In the genomic region with DNA sequence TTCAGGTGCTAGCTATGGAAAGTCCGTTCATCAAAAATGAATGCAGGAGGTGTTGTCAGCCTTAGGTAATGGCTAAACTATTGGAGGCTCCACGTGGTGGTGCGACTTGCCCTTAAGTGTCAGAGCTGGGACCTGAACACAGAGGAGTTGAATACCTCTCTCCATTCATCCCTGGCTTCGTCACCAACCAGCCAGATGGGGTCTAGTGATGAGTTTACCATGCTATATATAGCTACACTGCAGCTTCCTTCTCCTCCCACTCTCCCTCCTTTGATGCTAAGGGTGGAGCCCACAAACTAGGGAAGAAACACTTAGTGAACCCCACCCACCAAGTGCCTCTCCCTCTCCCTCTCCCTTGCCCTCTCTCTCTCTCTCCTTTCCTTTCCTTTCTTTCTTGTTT, we compare ENCODE assay signal across 18 mouse cellular contexts. TPM values are rescaled to one million over a fixed set of nuclear protein-coding genes. Genes with fewer than 3 reads are reported as not detected.
A peak's percentile ranks its signal among the peaks of the same experiment; 100 is the strongest.
DNase-seq lines count a peak whose midpoint lies in the region; ATAC-seq and TF ChIP-seq lines count a peak whose summit lies in the region.
"Had no signal": no experiment of that assay in that cellular context is flagged by ENCODE, and none has a peak within 500 bp of the region (broad histone marks: within the 10 kb centered on the region; RNA-seq: fewer than 3 reads in every experiment).

No protein-coding gene starts in this region.

- no peaks in the 10 kb centered on the region for H3K27me3 ChIP-seq in heart, embryonic 11.5 days (ENCODE audit: control insufficient read depth, insufficient read depth, low read length)
- H3K27me3 ChIP-seq in heart, adult 2 months (ENCODE audit: control insufficient read depth, insufficient read depth, low read length), result no peaks in the 10 kb centered on the region
- no peaks in the 10 kb centered on the region for H3K27me3 ChIP-seq in liver, embryonic 14.5 days (ENCODE audit: control insufficient read depth, insufficient read depth, low read length)
- H3K27me3 ChIP-seq: limb, embryonic 13.5 days; neural tube, embryonic 13.5 days had no signal

- 0 out of 2 replicates have a peak overlapping the region, but pooled peaks have one; percentile 22 for H3K4me2 ChIP-seq in heart, embryonic 11.5 days
- H3K4me2 ChIP-seq in liver, embryonic 14.5 days (ENCODE audit: low read depth), result peak overlapping the region; percentile 13
- H3K4me2 ChIP-seq: limb, embryonic 13.5 days; neural tube, embryonic 13.5 days had no signal

- H3K9me3 ChIP-seq in heart, embryonic 11.5 days (replicated peaks; ENCODE audit: control insufficient read depth, low read length), result 0 out of 2 replicates have a peak, but pooled peaks cover 2% of the 10 kb centered on the region
- peaks cover 3% of the 10 kb centered on the region for H3K9me3 ChIP-seq in liver, embryonic 14.5 days (ENCODE audit: control insufficient read depth, low read length)
- H3K9me3 ChIP-seq: limb, embryonic 13.5 days; neural tube, embryonic 13.5 days had no signal

- ATAC-seq in heart, embryonic 11.5 days (replicated peaks; ENCODE audit: insufficient number of reproducible peaks, low FRiP score, low TSS enrichment), result peak; percentile 63; the same call in 1 of the 2 replicates
- peak; percentile 70 for ATAC-seq in liver, embryonic 14.5 days (ENCODE audit: insufficient read depth)
- ATAC-seq: intestine, embryonic 16.5 days had no signal

- WGBS in heart, embryonic 11.5 days (ENCODE audit: insufficient replicate concordance), result 56% methylated on average over 4 of the region's 4 CpGs
- 66% methylated on average over 4 of the region's 4 CpGs for WGBS in heart, adult 2 months
- WGBS in liver, embryonic 14.5 days (ENCODE audit: insufficient replicate concordance), result 40% methylated on average over 4 of the region's 4 CpGs

- intact Hi-C loops in heart, adult 2 months (cut with DNase I), result no loop called here

- H3K4me3 ChIP-seq in heart, embryonic 11.5 days (ENCODE audit: low read depth, low read length), result no peak overlapping the region
- H3K4me3 ChIP-seq in heart, adult 2 months, result no peak overlapping the region
- no peak overlapping the region for H3K4me3 ChIP-seq in liver, embryonic 14.5 days (ENCODE audit: insufficient read depth in 1 of 2, low read depth in 2 of 2, low read length in 2 of 2)
- H3K4me3 ChIP-seq: erythroblast, embryonic 14.5 days; limb, embryonic 13.5 days; neural tube, embryonic 13.5 days had no signal

- no peak for TF ChIP-seq CTCF in heart, adult 2 months (IDR thresholded peaks at IDR 0.05)
- no peak for TF ChIP-seq CTCF in liver, embryonic 14.5 days (IDR thresholded peaks at IDR 0.05; ENCODE audit: low read depth)

- TF ChIP-seq EP300 in heart, adult 2 months (IDR thresholded peaks at IDR 0.05; ENCODE audit: insufficient read depth, low read depth, low read length), result no peak
- no peak for TF ChIP-seq EP300 in liver, embryonic 14.5 days (IDR thresholded peaks at IDR 0.05; ENCODE audit: low read depth)

- H3K4me1 ChIP-seq in heart, embryonic 11.5 days (ENCODE audit: control insufficient read depth, insufficient read depth, low read length), result peaks cover 21% of the 10 kb centered on the region
- 0 out of 2 replicates have a peak, but pooled peaks cover 2% of the 10 kb centered on the region for H3K4me1 ChIP-seq in heart, adult 2 months (ENCODE audit: control insufficient read depth, insufficient read depth, low read length)
- peaks cover 10 to 23% of the 10 kb centered on the region in 2 experiments for H3K4me1 ChIP-seq in liver, embryonic 14.5 days (replicated peaks; ENCODE audit: control insufficient read depth in 2 of 2, insufficient read depth in 2 of 2, low read length in 1 of 2)
- H3K4me1 ChIP-seq: neural tube, embryonic 13.5 days had no signal

- no peak overlapping the region for H3K9ac ChIP-seq in heart, embryonic 11.5 days (ENCODE audit: low read depth, low read length)
- no peak overlapping the region for H3K9ac ChIP-seq in heart, adult 2 months (ENCODE audit: low read depth, low read length)
- H3K9ac ChIP-seq in liver, embryonic 14.5 days (replicated peaks), result 0 out of 2 replicates have a peak overlapping the region, but pooled peaks have one; percentile 12
- H3K9ac ChIP-seq: limb, embryonic 13.5 days; neural tube, embryonic 13.5 days had no signal

- H3K36me3 ChIP-seq in heart, embryonic 11.5 days (ENCODE audit: control insufficient read depth, insufficient read depth, low read length), result no peaks in the 10 kb centered on the region
- no peaks in the 10 kb centered on the region for H3K36me3 ChIP-seq in heart, adult 2 months (ENCODE audit: control insufficient read depth, insufficient read depth, low read length)
- H3K36me3 ChIP-seq in liver, embryonic 14.5 days (replicated peaks; ENCODE audit: control insufficient read depth, insufficient read depth, low read depth), result no peaks in the 10 kb centered on the region
- H3K36me3 ChIP-seq: limb, embryonic 13.5 days; neural tube, embryonic 13.5 days had no signal

- TF ChIP-seq POLR2A in heart, adult 2 months (IDR thresholded peaks at IDR 0.05; ENCODE audit: insufficient read depth, low read depth, low read length), result no peak

- no peak for DNase-seq in heart, adult 2 months
- peak; percentile 45 for DNase-seq in ZHBTc4 (ENCODE audit: low read depth, low spot score)
- peak in 1 of 3 experiments; percentile 17 for DNase-seq in liver, embryonic 14.5 days (ENCODE audit: low read depth in 3 of 3, low spot score in 3 of 3)
- peak; percentile 41 for DNase-seq in thymus, postnatal 14 days
- DNase-seq in cerebellum, adult 8-10 months, result no peak
- no peak for DNase-seq in frontal cortex, postnatal 10 days (ENCODE audit: low spot score in 2 of 2)
- no peak for DNase-seq in retina, embryonic 14.5 days (ENCODE audit: low spot score)
- DNase-seq: adrenal gland, adult 8-10 months; cerebellum, adult 11 months; embryo, embryonic 11 days; kidney, postnatal 25 days; midbrain, embryonic 14.5 days had no signal

- H3K79me2 ChIP-seq in heart, adult 2 months (replicated peaks; ENCODE audit: control insufficient read depth, insufficient read depth, low read length), result no peaks in the 10 kb centered on the region

- 0 out of 2 replicates have a peak overlapping the region, but pooled peaks have one; percentile 10 for H3K27ac ChIP-seq in heart, embryonic 11.5 days (ENCODE audit: low read depth, low read length)
- H3K27ac ChIP-seq in heart, adult 2 months, result no peak overlapping the region
- no peak overlapping the region for H3K27ac ChIP-seq in liver, embryonic 14.5 days
- H3K27ac ChIP-seq: limb, embryonic 13.5 days; neural tube, embryonic 13.5 days had no signal

RNA-seq across cellular contexts. Expression of a gene that starts 43.5 kb away (rescaled TPM):
- not detected in 2 replicates for polyA plus RNA-seq in heart, embryonic 11.5 days (2014; fragmentation: Nextera tagmentation; extraction: Ambion mirVana)
- under 1 TPM in 1 of 2 experiments, not detected in 1; 0.73 TPM for total RNA-seq in heart, adult 2 months (2021)
- polyA plus RNA-seq in heart, adult 2 months (2012; rRNA removed), result 0.50 and 2,957 TPM in 2 replicates
- not detected in 2 replicates for polyA plus RNA-seq in liver, embryonic 14.5 days (2012; rRNA removed)
- not detected in 2 replicates for polyA plus RNA-seq in liver, embryonic 14.5 days (2014; fragmentation: Nextera tagmentation; extraction: Ambion mirVana)
- total RNA-seq: hematopoietic stem cell, adult 5-6 weeks had no signal
- polyA plus RNA-seq: erythroblast, embryonic 14.5 days; intestine, embryonic 16.5 days; limb, embryonic 13.5 days; midbrain, embryonic 14.5 days; neural tube, embryonic 13.5 days had no signal

RNA-seq across cellular contexts. Expression of a gene that starts 55.2 kb away (rescaled TPM):
- polyA plus RNA-seq in heart, embryonic 11.5 days (2014; fragmentation: Nextera tagmentation; extraction: Ambion mirVana), result 15.1 and 17.4 TPM in 2 replicates
- 100 to 1,000 TPM; 299 to 348 TPM for total RNA-seq in heart, adult 2 months (2021)
- polyA plus RNA-seq in heart, adult 2 months (2012; rRNA removed), result 23.0 and 42.5 TPM in 2 replicates
- 0.35 and 0.83 TPM in 2 replicates for polyA plus RNA-seq in liver, embryonic 14.5 days (2012; rRNA removed)
- polyA plus RNA-seq in liver, embryonic 14.5 days (2014; fragmentation: Nextera tagmentation; extraction: Ambion mirVana), result 1.5 and 1.7 TPM in 2 replicates

Comparison
In these comparisons a context has a peak if more than half of its experiments do, and no peak if none do; other contexts are left out.
1. DNase-seq: peak in ZHBTc4 (single experiment) and thymus, postnatal 14 days (single experiment); none in heart, adult 2 months (0 of 2), cerebellum, adult 8-10 months (single experiment), frontal cortex, postnatal 10 days (0 of 2) and retina, embryonic 14.5 days (single experiment).